ENCODE assay signal across 14 mouse cellular contexts in genomic region chr12:94155110-94155858, GRCm38 (mm10).
DNase-seq lines count a peak whose midpoint lies in the region; ATAC-seq and TF ChIP-seq lines count a peak whose summit lies in the region.
"Had no signal": no experiment of that assay in that cellular context is flagged by ENCODE, and none has a peak within 500 bp of the region (broad histone marks: within the 10 kb centered on the region; RNA-seq: fewer than 3 reads in every experiment).

No protein-coding gene starts in this region.

- no peaks in the 10 kb centered on the region for H3K27me3 ChIP-seq in limb, embryonic 11.5 days (ENCODE audit: control insufficient read depth, insufficient read depth, low read length)
- H3K27me3 ChIP-seq in limb, embryonic 10.5 days (ENCODE audit: low read depth, poor library complexity, severe bottlenecking), result no peaks in the 10 kb centered on the region
- H3K27me3 ChIP-seq in heart, postnatal 0 days (ENCODE audit: control insufficient read depth, insufficient read depth, low read length), result no peaks in the 10 kb centered on the region
- H3K27me3 ChIP-seq: hindbrain, embryonic 15.5 days; midbrain, embryonic 15.5 days had no signal

- peak; percentile 9 to 15 for DNase-seq in heart, adult 18-20 months
- DNase-seq in heart, postnatal 14 days, result no peak
- no peak for DNase-seq in limb, embryonic 11.5 days (ENCODE audit: low spot score)
- no peak for DNase-seq in limb, embryonic 10.5 days (ENCODE audit: low spot score)
- DNase-seq in heart, postnatal 0 days (ENCODE audit: low spot score), result peak; percentile 32
- peak; percentile 9 for DNase-seq in mesoderm, embryonic 11.5 days (ENCODE audit: low read depth, low spot score)
- no peak for DNase-seq in cerebellum, postnatal 4 days (ENCODE audit: low spot score in 2 of 2)
- DNase-seq: cerebellum, postnatal 14 days; lung, postnatal 4 days had no signal

- TF ChIP-seq CTCF in heart, postnatal 0 days (IDR thresholded peaks at IDR 0.05; ENCODE audit: low read depth), result no peak

- H3K9me3 ChIP-seq in limb, embryonic 11.5 days (ENCODE audit: control insufficient read depth, low read length), result no peaks in the 10 kb centered on the region
- no peaks in the 10 kb centered on the region for H3K9me3 ChIP-seq in limb, embryonic 10.5 days (replicated peaks)
- no peaks in the 10 kb centered on the region for H3K9me3 ChIP-seq in heart, postnatal 0 days (replicated peaks; ENCODE audit: control insufficient read depth, low read length)
- H3K9me3 ChIP-seq: hindbrain, embryonic 15.5 days; midbrain, embryonic 15.5 days had no signal

- peaks cover 2% of the 10 kb centered on the region; the same call in 1 of the 2 replicates for H3K4me1 ChIP-seq in limb, embryonic 11.5 days (ENCODE audit: control insufficient read depth, insufficient read depth, low read length)
- H3K4me1 ChIP-seq in limb, embryonic 10.5 days, result peaks cover 7% of the 10 kb centered on the region; the same call in 1 of the 2 replicates
- H3K4me1 ChIP-seq in heart, postnatal 0 days (ENCODE audit: control insufficient read depth, insufficient read depth), result peaks cover 15% of the 10 kb centered on the region
- H3K4me1 ChIP-seq: hindbrain, embryonic 15.5 days; midbrain, embryonic 15.5 days had no signal

- no peak for TF ChIP-seq EP300 in heart, postnatal 0 days (IDR thresholded peaks at IDR 0.05; ENCODE audit: low read depth)

- peak; percentile 44; the same call in 1 of the 2 replicates for ATAC-seq in limb, embryonic 11.5 days (ENCODE audit: insufficient number of reproducible peaks, low FRiP score, low TSS enrichment, low read depth)
- peak; percentile 58 for ATAC-seq in heart, postnatal 0 days (ENCODE audit: insufficient read depth, low read depth)
- no peak for ATAC-seq in monocyte, adult 5-6 weeks (replicated peaks; ENCODE audit: insufficient number of reproducible peaks, low FRiP score, low TSS enrichment, poor library complexity, severe bottlenecking)
- ATAC-seq: CD4-positive, CD25-positive, alpha-beta regulatory T cell, adult 4 months; midbrain, embryonic 15.5 days had no signal

- H3K4me3 ChIP-seq in limb, embryonic 11.5 days (ENCODE audit: low read depth, low read length), result no peak overlapping the region
- no peak overlapping the region for H3K4me3 ChIP-seq in limb, embryonic 10.5 days
- H3K4me3 ChIP-seq in heart, postnatal 0 days (ENCODE audit: low read depth, low read length), result no peak overlapping the region
- H3K4me3 ChIP-seq: hindbrain, embryonic 15.5 days; midbrain, embryonic 15.5 days had no signal

- H3K36me3 ChIP-seq in limb, embryonic 11.5 days (ENCODE audit: control insufficient read depth, insufficient read depth, low read length), result no peaks in the 10 kb centered on the region
- H3K36me3 ChIP-seq in limb, embryonic 10.5 days, result no peaks in the 10 kb centered on the region
- H3K36me3 ChIP-seq in heart, postnatal 0 days (replicated peaks; ENCODE audit: control insufficient read depth, insufficient read depth, low read length), result no peaks in the 10 kb centered on the region
- H3K36me3 ChIP-seq: hindbrain, embryonic 15.5 days; midbrain, embryonic 15.5 days had no signal

- intact Hi-C loops in heart, postnatal 14 days (cut with DNase I), result no loop called here

- 57% methylated on average over 12 of the region's 12 CpGs for WGBS in limb, embryonic 11.5 days
- WGBS in limb, embryonic 10.5 days, result 83% methylated on average over 12 of the region's 12 CpGs
- 31% methylated on average over 12 of the region's 12 CpGs for WGBS in heart, postnatal 0 days

- H3K9ac ChIP-seq in limb, embryonic 11.5 days (ENCODE audit: low read length), result no peak overlapping the region
- no peak overlapping the region for H3K9ac ChIP-seq in heart, postnatal 0 days (replicated peaks; ENCODE audit: low read depth, low read length)
- H3K9ac ChIP-seq: hindbrain, embryonic 15.5 days; midbrain, embryonic 15.5 days had no signal

- no peak overlapping the region for H3K27ac ChIP-seq in limb, embryonic 11.5 days (replicated peaks; ENCODE audit: low read depth, low read length)
- H3K27ac ChIP-seq in limb, embryonic 10.5 days, result no peak overlapping the region
- peak overlapping the region; percentile 47 for H3K27ac ChIP-seq in heart, postnatal 0 days (ENCODE audit: low read depth)
- H3K27ac ChIP-seq: hindbrain, embryonic 15.5 days; midbrain, embryonic 15.5 days had no signal

- H3K4me2 ChIP-seq in limb, embryonic 11.5 days (ENCODE audit: low read depth, severe bottlenecking), result no peak overlapping the region
- peak overlapping the region; percentile 30; the same call in 1 of the 2 replicates for H3K4me2 ChIP-seq in heart, postnatal 0 days (ENCODE audit: low read depth, low read length)
- H3K4me2 ChIP-seq: hindbrain, embryonic 15.5 days; liver, embryonic 11.5 days; midbrain, embryonic 15.5 days had no signal

Comparison
In these comparisons a context has a peak if more than half of its experiments do, and no peak if none do; other contexts are left out.
1. DNase-seq: peak in heart, adult 18-20 months (2 of 2), heart, postnatal 0 days (single experiment) and mesoderm, embryonic 11.5 days (single experiment); none in heart, postnatal 14 days (0 of 2), limb, embryonic 11.5 days (single experiment), limb, embryonic 10.5 days (single experiment) and cerebellum, postnatal 4 days (0 of 2).